Mouse (Mus musculus) testis, adult 2 months (tissue): ENCODE data around the gene Trio.

ENCODE experiments used
- CTCF ChIP-seq: fragments of 200-500 bp; IDR thresholded peaks from 2 replicates; pipeline ENCODE4 v1.5.1; 2012; ENCODE audit warnings: low read depth, mild to moderate bottlenecking, inconsistent platforms, low read length, moderate library complexity; ENCODE audit not compliant: control insufficient read depth, insufficient read depth, insufficient replicate concordance
- POLR2A ChIP-seq: fragments of 200-500 bp; IDR thresholded peaks from 2 replicates; pipeline ENCODE4 v1.6.1; 2012; ENCODE audit warnings: low read depth, mild to moderate bottlenecking, inconsistent platforms, low read length, moderate library complexity; ENCODE audit not compliant: control insufficient read depth

DNA sequence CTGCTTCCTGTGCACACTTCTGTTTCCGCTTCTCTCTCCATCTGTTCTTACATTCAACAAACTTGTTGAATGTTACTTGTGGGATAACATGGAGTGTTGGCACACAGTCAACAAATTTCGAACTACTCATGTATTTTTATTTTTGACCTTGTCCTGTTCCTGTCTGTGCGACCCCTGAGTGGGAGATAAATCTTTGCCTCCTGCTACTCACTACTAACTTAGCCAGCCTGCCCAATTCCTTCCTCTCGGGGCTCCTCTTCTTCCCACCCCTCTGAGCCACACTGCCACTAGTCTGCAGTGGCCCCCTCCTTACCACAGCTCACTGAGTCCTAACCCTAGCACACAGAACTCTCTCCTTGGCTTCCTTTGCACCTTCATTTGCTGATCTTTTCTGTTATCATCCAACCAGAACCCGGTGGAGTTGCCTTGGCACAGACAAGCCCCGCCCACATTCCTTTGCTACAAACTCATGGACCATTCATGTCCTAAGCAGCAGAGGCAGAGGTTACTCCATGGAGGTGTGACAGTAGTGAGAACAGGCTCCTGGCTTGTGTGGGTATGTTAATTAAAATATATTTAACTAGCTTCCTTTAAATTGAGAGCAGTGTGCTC, 126.7 kb downstream of the Trio start:
- no peak for TF ChIP-seq CTCF
- no peak for TF ChIP-seq POLR2A
